Mouse (Mus musculus): ENCODE measurements around the gene Slc35f6. TPM values are rescaled to one million over a fixed set of nuclear protein-coding genes. Genes with fewer than 3 reads are reported as not detected.
"Not testable (repeated sequence)": the region's sequence is repeated elsewhere in the genome, so short reads cannot be mapped to it uniquely, and the experiment has no call there.

The Slc35f6 gene
- polyA plus RNA-seq, 1 experiment = 87.1 TPM

DNA sequence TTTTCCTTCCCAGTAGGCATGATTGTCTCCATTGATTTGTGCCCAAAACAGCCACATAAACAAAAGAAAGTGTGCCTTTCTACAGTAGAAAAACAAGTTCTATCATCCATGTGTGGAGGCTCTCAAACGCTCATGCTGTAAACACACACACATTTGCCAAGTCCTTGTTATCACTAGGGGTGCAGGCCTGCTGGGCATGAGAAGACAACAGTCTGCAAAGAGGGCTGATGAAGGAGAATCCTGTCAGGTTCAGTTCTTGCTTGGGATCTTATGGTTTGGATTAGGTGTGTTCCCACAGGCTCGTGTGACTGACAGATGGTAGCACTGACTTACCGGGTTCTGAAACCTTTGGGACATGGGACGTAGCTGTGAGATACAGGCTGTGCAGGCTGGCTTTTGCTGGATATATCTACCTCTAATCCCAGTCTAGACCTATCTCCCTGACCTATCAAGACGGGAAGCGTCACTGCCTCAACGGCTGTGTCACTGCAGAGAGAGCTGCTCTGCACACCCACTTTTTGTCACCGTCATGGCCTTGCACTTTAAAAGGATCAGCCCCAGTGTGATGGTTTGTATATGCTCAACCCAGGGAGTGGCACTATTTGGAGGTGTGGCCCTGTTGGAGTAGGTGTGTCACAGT, 52.7 kb downstream of the Slc35f6 start:
- no peak for DNase-seq (ENCODE audit: low read depth)

DNA sequence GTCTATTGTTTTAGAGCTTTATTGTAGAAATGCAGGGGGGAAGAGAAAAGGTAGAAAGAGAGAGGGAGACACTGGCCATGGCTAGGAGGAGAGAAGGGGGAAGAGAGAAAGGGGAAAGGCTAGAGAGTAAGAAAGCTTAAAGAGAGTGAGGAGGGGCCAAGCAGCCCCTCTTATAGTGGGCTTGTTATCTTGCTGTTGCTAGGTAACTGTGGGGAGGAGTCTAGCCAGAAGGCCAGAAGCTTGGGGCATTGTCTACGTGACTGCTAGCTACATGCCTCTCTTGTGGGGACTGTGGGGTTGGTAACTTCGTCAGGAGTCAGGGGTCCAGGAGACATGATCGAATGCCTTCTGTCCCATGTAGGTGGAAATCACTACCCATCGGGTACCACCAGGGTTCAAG, 53.6 kb downstream of the Slc35f6 start:
- not testable (repeated sequence) for DNase-seq (ENCODE audit: low read depth)

DNA sequence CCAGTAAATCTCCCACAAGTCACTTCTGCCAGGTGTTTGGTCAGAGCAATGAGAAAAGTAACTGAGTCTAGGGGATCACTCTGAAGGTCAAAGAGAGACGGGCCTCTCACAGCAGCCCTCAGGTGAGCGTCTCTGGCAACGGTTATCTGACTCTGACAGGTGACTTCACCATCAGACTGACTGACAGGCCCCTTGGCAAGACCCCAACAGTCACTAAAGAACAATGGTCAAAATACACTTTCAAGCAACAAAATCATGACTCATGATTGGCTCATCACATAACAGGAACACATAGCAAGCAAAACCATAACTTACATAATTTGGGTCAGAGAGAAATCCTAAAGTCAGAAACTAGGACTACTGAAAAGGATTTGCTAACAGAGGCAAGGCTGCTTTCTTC, 54.1 kb downstream of the Slc35f6 start:
- DNase-seq (ENCODE audit: low read depth) = no peak

Other genes starting within 250 kb of the Slc35f6 start
- 8.6 TPM in 2 replicates for gene Otof, start 186.0 kb upstream of the Slc35f6 start, polyA plus RNA-seq (2012; rRNA removed)
- 4.3 and 9.8 TPM in 2 replicates for gene 1700001C02Rik, start 181.9 kb upstream of the Slc35f6 start, polyA plus RNA-seq (2012; rRNA removed)
- gene Cib4, start 102.1 kb upstream of the Slc35f6 start, polyA plus RNA-seq (2012; rRNA removed) = 0.15 and 0.42 TPM in 2 replicates
- gene Kcnk3, start 59.8 kb upstream of the Slc35f6 start, polyA plus RNA-seq (2012; rRNA removed) = 15.7 and 23.9 TPM in 2 replicates
- 6.7 and 7.5 TPM in 2 replicates for gene Cenpa, start 18.8 kb downstream of the Slc35f6 start, polyA plus RNA-seq (2012; rRNA removed)
- 0.30 and 0.69 TPM in 2 replicates for gene Dpysl5, start 63.6 kb downstream of the Slc35f6 start, polyA plus RNA-seq (2012; rRNA removed)
- 31.4 and 36.3 TPM in 2 replicates for gene Mapre3, start 166.7 kb downstream of the Slc35f6 start, polyA plus RNA-seq (2012; rRNA removed)
- 82.4 and 97.4 TPM in 2 replicates for gene Tmem214, start 220.1 kb downstream of the Slc35f6 start, polyA plus RNA-seq (2012; rRNA removed)
- 20.0 and 22.9 TPM in 2 replicates for gene Agbl5, start 240.8 kb downstream of the Slc35f6 start, polyA plus RNA-seq (2012; rRNA removed)

All from gonadal fat pad, adult 2 months (tissue).